ENCODE assay signal across 13 mouse cellular contexts in genomic region chr2:33220246-33220645, GRCm38 (mm10). TPM values are rescaled to one million over a fixed set of nuclear protein-coding genes. Genes with fewer than 3 reads are reported as not detected.
DNase-seq lines count a peak whose midpoint lies in the region; ATAC-seq and TF ChIP-seq lines count a peak whose summit lies in the region.
"Had no signal": no experiment of that assay in that cellular context is flagged by ENCODE, and none has a peak within 500 bp of the region (broad histone marks: within the 10 kb centered on the region; RNA-seq: fewer than 3 reads in every experiment).

No protein-coding gene starts in this region.

- H3K36me3 ChIP-seq in limb, embryonic 14.5 days (ENCODE audit: control insufficient read depth, insufficient read depth, low read length), result peaks cover 25% of the 10 kb centered on the region
- H3K36me3 ChIP-seq: liver, embryonic 12.5 days had no signal

- no peak overlapping the region for H3K4me2 ChIP-seq in limb, embryonic 14.5 days (replicated peaks; ENCODE audit: low read depth, low read length, severe bottlenecking)
- H3K4me2 ChIP-seq: forebrain, embryonic 13.5 days; liver, embryonic 12.5 days had no signal

- DNase-seq in frontal cortex, postnatal 10 days (ENCODE audit: low spot score in 2 of 2), result no peak
- peak in 1 of 2 experiments; percentile 34 for DNase-seq in left cerebral cortex, adult 2 months (ENCODE audit: extremely low spot score in 1 of 2, low spot score in 2 of 2)
- DNase-seq in left cerebral cortex, postnatal 14 days (ENCODE audit: low spot score in 2 of 2), result no peak
- peak; percentile 7 for DNase-seq in forelimb bud, embryonic 11.5 days (ENCODE audit: low read depth, low spot score)
- no peak for DNase-seq in limb, embryonic 14.5 days (ENCODE audit: low spot score)
- DNase-seq in thymus, postnatal 25 days, result no peak
- no peak for DNase-seq in adrenal gland, adult 2 months
- DNase-seq: cerebellum, adult 9-11 months; thymus, postnatal 36 days had no signal

- ATAC-seq in frontal cortex, adult (ENCODE audit: low TSS enrichment), result peak; percentile 18; the same call in 1 of the 2 replicates
- ATAC-seq in limb, embryonic 14.5 days (ENCODE audit: low FRiP score, low read depth), result no peak
- ATAC-seq: forebrain, embryonic 13.5 days; liver, embryonic 12.5 days had no signal

- H3K4me3 ChIP-seq in left cerebral cortex, adult 2 months, result no peak overlapping the region
- no peak overlapping the region for H3K4me3 ChIP-seq in limb, embryonic 14.5 days (replicated peaks; ENCODE audit: low read length)
- H3K4me3 ChIP-seq: forebrain, embryonic 13.5 days; liver, embryonic 12.5 days; midbrain, embryonic 10.5 days had no signal

- intact Hi-C loops in left cerebral cortex, adult 2 months (cut with DNase I), result no loop called here
- intact Hi-C loops in left cerebral cortex, postnatal 14 days (cut with DNase I), result no loop called here

- no peak for TF ChIP-seq POLR2A in limb, embryonic 14.5 days (IDR thresholded peaks at IDR 0.05; ENCODE audit: borderline replicate concordance, extremely low read depth, insufficient read depth, insufficient read length)

- WGBS in limb, embryonic 14.5 days, result 33% methylated on average over 6 of the region's 6 CpGs

- H3K9me3 ChIP-seq in limb, embryonic 14.5 days (ENCODE audit: control insufficient read depth, low read length), result no peaks in the 10 kb centered on the region
- H3K9me3 ChIP-seq: forebrain, embryonic 13.5 days; liver, embryonic 12.5 days; midbrain, embryonic 10.5 days had no signal

- H3K9ac ChIP-seq in limb, embryonic 14.5 days (ENCODE audit: low read depth, low read length, severe bottlenecking), result 0 out of 2 replicates have a peak overlapping the region, but pooled peaks have one; percentile 1
- H3K9ac ChIP-seq: forebrain, embryonic 13.5 days; liver, embryonic 12.5 days had no signal

- peaks cover 54% of the 10 kb centered on the region for H3K4me1 ChIP-seq in limb, embryonic 14.5 days (ENCODE audit: control insufficient read depth, insufficient read depth, low read length)

- no peaks in the 10 kb centered on the region for H3K27me3 ChIP-seq in limb, embryonic 14.5 days (ENCODE audit: control insufficient read depth, insufficient read depth, low read length)
- H3K27me3 ChIP-seq: forebrain, embryonic 13.5 days; liver, embryonic 12.5 days had no signal

- no peak for TF ChIP-seq CTCF in left cerebral cortex, adult 2 months (IDR thresholded peaks at IDR 0.05)

- peak overlapping the region; percentile 89 for H3K27ac ChIP-seq in left cerebral cortex, adult 2 months
- H3K27ac ChIP-seq in limb, embryonic 14.5 days (replicated peaks; ENCODE audit: low read depth, low read length), result peak overlapping the region; percentile 28; the same call in 1 of the 2 replicates
- H3K27ac ChIP-seq: forebrain, embryonic 13.5 days; liver, embryonic 12.5 days; midbrain, embryonic 10.5 days had no signal

RNA-seq across cellular contexts. Expression of gene Angptl2, which starts 4.4 kb away (rescaled TPM):
- 1 to 10 TPM; 2.1 to 2.9 TPM for total RNA-seq in left cerebral cortex, adult 2 months (2021)
- 1 to 10 TPM; 3.1 to 3.6 TPM for total RNA-seq in left cerebral cortex, postnatal 14 days (2021)
- 104 and 123 TPM in 2 replicates for polyA plus RNA-seq in limb, embryonic 14.5 days (2012; rRNA removed)
- 67.2 and 70.3 TPM in 2 replicates for polyA plus RNA-seq in limb, embryonic 14.5 days (2014; fragmentation: Nextera tagmentation; extraction: Ambion mirVana)
- 10 to 100 TPM; 24.0 to 48.3 TPM for total RNA-seq in adrenal gland, adult 2 months (2021)
- polyA plus RNA-seq in adrenal gland, adult 2 months (2012; rRNA removed), result 32.5 and 35.7 TPM in 2 replicates

Comparison
In these comparisons a context has a peak if more than half of its experiments do, and no peak if none do; other contexts are left out.
1. RNA of gene Angptl2, which starts 4.4 kb away (total RNA-seq): 24.0 to 48.3 TPM in adrenal gland, adult 2 months; 3.1 to 3.6 TPM in left cerebral cortex, postnatal 14 days and 2.1 to 2.9 TPM in left cerebral cortex, adult 2 months; every median in the first group is over 4 times any median in the second.